Mouse (Mus musculus) brown adipose tissue, adult 24 weeks (tissue): Measurements from ENCODE around the gene Nmnat3. TPM values are rescaled to one million over a fixed set of nuclear protein-coding genes. Genes with fewer than 3 reads are reported as not detected.

ENCODE experiments used
- H3K27ac ChIP-seq: fragments of 200-500 bp; replicated peaks from 2 replicates; pipeline ENCODE4 v1.5.1; 2012; ENCODE audit warnings: low read depth, mild to moderate bottlenecking, low read length
- H3K4me1 ChIP-seq: fragments of 200-500 bp; 2 replicates; pipeline ENCODE4 v1.6.1; 2012; ENCODE audit warnings: low read length, mixed read lengths; ENCODE audit not compliant: control insufficient read depth, insufficient read depth, insufficient read length
- H3K4me3 ChIP-seq: fragments of 200-500 bp; 2 replicates; pipeline ENCODE4 v1.5.1; 2012; ENCODE audit warnings: low read depth, mild to moderate bottlenecking, low read length, moderate library complexity; ENCODE audit not compliant: insufficient read depth
- polyA plus RNA-seq: library from polyadenylated mRNA; stranded (reverse); fragments of >200 nt; gene quantifications from 2 replicates; pipeline ENCODE4 v1.2.4, GENCODE M21; 2012; ENCODE audit not compliant: missing spikeins, insufficient read depth, insufficient read length

Gene Nmnat3
- polyA plus RNA-seq, 1 experiment, result 13.2 TPM

DNA sequence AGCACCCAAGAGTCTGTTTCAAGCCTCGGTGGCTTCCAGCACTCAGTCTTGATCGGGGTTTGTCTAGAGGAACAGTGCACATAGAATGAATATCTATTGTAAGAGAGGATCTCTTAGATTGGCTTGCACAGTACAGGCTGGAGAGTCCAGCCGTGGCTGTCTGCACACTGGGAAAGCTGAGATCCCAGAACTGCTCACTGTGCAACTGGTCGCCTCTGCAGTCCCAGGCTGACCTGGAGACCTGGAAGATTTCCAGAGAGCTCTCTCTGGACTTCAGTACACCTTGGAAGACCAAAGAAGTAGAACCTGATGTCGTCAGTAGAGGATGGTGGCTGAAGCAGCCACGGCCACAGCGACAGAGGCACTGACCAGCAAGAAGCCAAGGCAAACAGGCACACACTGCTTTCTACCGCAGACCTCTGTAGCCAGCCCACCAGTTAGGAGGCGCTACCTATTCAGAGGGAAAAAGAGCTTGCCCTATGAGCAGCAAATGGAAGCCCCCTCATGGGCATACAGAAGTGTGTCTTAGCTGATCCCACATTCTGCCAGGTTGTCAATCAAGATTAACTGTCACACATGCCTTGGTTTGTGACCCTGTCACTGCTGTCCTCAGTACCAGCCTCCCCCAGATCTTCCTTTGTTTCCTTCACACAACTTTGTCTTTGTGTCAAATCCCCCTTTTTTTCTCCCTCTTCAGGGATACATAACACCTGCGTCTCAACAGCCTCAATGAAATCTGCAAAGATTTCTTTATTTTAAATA, 41.4 kb downstream of the Nmnat3 start:
- Histone ChIP-seq H3K4me3 (no peak overlapping the region), H3K27ac (no peak overlapping the region), H3K4me1 (peaks cover 5% of the 10 kb centered on the region; the same call in 1 of the 2 replicates)

DNA sequence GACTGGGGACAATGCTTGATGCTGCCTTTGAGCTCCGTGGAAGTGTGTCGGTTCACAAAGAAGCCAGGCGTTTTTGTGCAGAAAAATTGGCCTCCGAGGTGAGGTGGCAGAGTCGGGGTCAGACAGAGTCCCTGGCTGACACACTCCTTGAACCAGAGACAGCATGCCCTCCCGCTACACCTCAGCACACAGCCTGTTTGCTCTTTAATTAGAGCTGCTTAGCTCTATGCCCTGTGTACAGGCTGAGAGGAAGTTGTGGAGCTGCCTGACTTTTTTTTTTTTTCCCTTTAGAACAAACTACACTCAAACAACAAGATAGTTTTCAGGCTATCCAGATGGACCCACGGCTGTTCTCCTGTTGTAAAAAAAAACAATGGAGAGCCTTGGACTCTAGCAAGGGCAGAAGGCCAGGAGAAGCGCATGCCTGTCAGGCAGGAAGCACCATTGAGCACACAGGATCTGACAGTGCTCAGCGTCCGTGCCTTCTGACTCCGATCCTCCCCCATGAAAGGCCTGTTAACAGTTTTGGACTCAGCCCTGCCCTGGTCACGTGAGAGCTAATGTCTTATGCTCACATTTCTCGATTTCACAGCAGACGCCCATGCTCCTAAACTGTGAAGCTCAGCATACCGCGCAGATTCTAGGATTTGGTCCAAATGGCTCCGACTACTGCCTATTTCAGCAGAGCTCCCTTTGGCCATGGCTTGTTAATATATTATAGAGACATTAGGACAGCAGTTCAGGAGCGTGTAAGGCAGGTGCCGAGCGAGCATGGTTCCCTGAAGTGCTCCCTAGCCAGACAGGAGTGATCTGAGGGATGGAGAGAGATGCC, 42.3 kb downstream of the Nmnat3 start:
- no peak overlapping the region for H3K4me3 ChIP-seq
- H3K4me1 ChIP-seq, result peaks cover 5% of the 10 kb centered on the region; the same call in 1 of the 2 replicates
- H3K27ac ChIP-seq, result no peak overlapping the region

DNA sequence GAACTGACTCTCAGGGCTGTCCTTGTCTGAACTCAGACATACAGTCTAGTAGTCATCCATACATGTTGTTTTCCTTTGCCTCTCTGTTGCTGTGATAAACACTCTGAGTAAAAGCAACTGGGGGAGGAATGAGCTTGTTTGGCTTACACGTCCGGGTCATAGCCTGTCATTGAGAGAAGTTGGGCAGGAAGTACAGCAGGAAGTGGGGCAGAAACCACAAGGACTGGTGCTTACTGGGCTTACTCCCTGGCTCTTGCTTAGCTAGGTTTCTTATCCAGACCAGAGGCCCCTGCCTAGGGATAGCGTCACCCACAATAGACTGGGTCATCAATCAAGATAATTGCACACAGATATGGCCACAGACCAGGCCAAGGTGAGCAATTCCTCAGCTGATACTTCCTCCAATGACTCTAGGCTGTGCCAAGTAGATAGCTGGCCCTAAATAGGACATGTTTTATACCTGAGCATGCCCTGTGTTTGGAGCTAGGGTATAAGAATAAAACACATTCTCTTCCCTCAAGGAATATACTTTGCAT, 46.1 kb downstream of the Nmnat3 start:
- Histone ChIP-seq H3K4me1 (peaks cover 5% of the 10 kb centered on the region; the same call in 1 of the 2 replicates), H3K4me3 (no peak overlapping the region), H3K27ac (no peak overlapping the region)

DNA sequence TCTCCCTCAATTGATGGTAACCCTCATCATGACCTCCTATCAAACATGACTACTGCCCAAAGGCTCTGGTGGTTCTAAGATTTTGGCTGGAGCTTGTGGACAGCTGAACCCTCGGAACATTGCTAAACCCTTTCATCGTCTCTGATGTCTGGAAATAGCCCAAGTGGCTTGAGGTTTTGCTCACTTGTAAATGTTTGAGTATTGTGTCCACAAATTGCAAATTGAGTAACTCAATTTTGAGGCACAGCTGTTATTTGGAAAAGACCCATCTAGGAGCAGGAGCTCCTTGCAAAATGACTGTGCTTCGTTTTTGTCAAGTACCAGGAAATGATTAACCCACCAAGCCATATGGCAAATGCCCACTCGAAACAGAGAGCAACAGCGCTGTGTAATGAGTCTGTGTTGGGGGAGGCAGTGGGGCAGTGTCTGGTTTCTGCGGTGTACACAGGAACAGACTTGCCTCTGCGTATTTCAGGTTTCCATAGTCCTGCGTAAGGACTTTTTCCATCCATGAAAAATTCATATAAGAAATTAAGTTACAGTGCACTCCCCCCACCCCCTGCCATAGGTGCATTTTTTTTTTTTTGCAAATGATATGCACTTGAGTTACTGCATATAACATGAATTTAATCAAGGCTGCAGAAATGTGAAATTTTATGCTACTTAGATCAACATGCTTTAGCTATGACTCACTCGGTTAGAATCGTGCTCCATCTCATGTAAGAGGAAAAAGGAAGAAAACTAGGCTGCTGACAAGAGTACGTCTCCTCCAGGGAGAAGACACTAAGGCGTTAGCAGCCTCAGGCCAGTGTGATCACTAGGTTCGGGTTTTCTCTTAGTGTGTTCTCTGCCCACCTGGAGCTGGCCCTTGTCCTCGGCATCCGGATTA, 50.9 kb downstream of the Nmnat3 start:
- H3K4me3 ChIP-seq, result no peak overlapping the region
- no peaks in the 10 kb centered on the region for H3K4me1 ChIP-seq
- H3K27ac ChIP-seq, result no peak overlapping the region

DNA sequence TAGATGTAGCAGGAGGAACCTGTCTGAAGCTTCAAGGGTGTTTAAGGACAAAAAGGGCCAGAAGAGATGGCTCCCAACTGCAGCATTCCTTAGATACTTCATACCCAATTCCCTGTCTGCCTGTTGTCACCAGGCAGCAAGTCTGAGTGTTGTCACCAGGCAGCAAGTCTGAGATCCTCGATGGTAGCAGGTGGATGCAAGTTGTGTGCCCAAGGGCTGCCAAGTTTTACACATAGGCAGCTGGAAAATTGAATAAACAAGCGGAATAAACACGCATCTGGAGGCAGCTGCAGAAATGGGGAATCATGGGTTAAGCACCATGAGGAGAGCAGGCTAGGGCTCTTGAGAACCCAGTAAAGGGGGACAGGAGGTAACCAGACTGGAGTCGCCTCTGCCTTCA, 52.7 kb downstream of the Nmnat3 start:
- Histone ChIP-seq H3K27ac (no peak overlapping the region), H3K4me3 (no peak overlapping the region), H3K4me1 (no peaks in the 10 kb centered on the region)

DNA sequence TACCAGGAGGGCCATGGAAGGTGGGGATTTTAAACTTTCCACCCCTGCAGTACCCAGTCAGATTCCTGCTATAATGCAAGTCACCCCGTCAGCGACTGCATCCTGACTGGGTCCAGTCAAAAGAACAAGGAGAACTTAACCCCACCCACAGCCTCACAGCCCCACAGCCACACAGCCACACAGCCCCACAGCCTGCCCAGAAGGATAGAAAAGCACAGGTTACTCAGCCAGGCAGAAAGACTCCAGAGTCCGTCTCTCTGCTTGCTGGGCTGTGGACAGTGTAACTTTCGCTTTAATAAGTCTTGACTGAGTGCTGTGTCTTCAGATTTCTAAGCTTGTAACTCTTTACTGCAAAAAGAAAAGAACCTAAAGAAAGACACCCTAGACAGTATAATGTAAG, 53.2 kb downstream of the Nmnat3 start:
- Histone ChIP-seq H3K27ac (no peak overlapping the region), H3K4me1 (no peaks in the 10 kb centered on the region), H3K4me3 (no peak overlapping the region)

DNA sequence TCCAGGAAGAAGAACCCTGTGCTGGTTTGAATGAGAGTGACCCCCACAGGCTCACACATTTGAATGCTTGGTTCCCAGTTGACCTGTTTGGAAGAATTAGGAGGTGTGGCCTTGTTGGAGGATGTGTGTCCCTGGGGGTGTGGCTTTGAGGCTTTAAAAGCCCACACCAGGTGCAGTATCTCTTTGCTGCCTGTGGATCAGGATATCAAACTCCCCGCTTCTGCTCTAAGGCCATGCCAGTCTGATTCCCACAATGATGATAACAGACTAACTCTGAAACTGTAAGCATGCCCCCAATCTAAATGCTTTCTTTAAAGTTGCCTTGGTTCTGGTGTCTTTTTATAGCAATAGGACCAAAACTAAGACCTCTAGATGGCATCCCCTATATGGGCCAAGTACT, 58.6 kb downstream of the Nmnat3 start:
- no peaks in the 10 kb centered on the region for H3K4me1 ChIP-seq
- no peak overlapping the region for H3K27ac ChIP-seq
- no peak overlapping the region for H3K4me3 ChIP-seq

DNA sequence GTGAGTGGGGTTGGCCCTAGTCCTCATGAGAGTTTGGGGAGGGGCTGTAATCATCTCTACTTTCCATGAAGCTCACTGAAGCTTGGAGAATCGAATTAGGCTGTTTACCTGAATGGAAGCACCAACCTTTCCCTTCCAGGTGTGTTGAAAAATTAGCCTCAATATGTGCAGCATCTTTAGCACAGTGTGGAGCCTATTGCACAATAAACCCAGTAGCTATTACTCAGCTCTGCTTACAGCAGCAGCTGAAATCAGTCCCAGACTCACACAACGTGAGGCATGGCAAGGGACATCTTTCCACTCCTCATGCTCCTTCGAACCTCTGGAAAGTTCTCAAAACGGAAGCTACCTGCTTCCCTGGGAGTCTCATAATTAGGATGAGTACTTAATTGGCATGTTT, 59.0 kb downstream of the Nmnat3 start:
- H3K27ac ChIP-seq, result no peak overlapping the region
- no peak overlapping the region for H3K4me3 ChIP-seq
- H3K4me1 ChIP-seq, result no peaks in the 10 kb centered on the region

DNA sequence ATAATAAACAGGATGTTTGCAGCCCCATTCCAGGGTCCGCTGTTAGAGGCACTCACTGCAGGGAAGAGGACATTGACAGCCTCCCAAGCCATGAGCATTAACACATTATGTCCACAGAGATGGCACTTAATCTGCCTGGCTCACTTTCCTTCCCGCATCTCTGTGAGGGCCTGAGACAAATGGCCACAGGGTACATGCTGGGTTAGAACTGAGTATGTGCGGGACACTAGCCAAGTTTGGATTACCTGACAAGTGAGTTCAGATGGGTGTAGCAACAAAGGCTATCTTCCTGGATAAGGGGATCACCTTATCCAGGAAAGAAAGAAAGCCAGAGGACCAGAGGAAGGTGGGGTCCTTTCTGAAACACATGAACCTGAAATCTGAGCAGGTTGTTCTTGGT, 59.8 kb downstream of the Nmnat3 start:
- H3K4me1 ChIP-seq, result no peaks in the 10 kb centered on the region
- H3K4me3 ChIP-seq, result no peak overlapping the region
- H3K27ac ChIP-seq, result no peak overlapping the region

DNA sequence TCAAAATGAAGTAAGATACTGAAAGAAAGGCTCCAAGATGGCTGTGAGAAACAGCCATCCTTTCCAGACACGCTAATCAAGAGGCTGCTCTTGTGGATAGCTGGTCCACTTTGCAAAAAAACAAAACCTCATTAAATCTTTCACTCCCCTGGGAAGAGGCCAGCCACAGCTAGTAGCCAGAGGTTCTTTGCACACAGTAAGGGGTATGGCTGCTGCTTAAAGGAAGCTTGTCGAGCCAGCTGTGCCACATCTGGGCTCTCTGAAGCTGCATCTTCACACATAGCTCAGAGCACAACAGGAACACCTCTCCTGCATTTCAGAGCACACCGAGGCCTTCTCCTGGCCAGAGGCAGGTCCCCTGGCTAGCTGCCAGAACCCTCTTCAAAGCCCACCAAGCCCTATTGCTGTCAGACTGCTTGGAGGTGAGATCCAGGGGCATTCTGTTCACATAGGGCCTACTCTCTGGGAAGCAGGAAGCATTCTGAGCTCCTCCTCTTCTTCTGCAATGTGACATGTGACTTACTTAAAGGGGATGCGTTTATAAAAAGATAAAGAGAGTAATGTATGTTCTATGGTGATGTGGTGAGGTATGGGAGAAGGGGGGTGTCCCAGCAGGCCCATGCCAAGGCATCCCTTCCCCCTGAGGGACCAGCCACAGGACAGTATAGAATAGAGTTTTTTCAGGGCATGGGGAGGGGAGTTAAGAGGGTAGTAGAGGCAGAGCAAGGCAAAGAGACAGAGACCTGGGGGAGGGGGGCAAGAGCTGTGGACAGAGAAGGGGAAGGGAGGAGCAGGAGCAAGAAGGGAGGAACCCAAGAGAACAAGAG, 63.3 kb downstream of the Nmnat3 start:
- no peaks in the 10 kb centered on the region for H3K4me1 ChIP-seq
- no peak overlapping the region for H3K4me3 ChIP-seq
- no peak overlapping the region for H3K27ac ChIP-seq

DNA sequence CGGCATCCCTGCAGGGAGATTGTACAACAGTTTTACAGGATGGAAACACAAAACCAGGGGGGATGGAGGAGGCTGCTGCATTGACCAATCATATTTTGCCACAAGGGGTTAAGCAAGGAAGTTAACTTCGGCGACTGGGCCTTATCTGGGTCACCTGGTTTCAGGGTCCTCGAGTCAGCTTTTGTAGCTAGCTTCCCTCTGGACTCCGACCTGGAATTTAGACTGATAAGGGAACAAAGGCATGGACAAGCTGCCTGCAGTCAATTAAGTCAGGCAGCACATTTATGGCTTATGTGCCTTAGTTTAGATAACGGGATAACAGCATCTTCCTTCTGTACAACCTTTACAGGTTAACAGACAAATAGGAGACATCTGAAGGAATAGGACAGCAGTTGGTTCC, 65.1 kb downstream of the Nmnat3 start:
- H3K4me1 ChIP-seq, result no peaks in the 10 kb centered on the region
- no peak overlapping the region for H3K4me3 ChIP-seq
- H3K27ac ChIP-seq, result no peak overlapping the region

DNA sequence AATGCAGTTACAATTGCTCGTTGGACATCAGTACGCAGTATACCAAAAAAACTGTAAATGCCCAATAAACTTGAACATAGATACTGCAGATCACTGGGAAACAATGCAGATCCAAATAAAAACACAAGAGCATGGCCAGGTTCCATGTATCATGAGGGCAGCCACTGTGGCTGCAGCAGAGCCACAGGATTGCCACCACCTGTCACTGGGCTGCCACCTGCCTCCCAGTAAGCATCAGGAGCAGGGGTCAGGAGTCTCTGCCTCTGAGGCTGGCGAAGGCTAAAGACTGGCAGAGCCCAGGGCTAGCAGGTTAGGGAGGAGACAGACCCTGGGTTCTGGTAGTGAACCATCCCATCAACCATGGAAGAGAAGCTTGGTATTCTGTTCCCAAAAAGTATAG, 67.7 kb downstream of the Nmnat3 start:
- no peaks in the 10 kb centered on the region for H3K4me1 ChIP-seq
- H3K4me3 ChIP-seq, result no peak overlapping the region
- no peak overlapping the region for H3K27ac ChIP-seq

DNA sequence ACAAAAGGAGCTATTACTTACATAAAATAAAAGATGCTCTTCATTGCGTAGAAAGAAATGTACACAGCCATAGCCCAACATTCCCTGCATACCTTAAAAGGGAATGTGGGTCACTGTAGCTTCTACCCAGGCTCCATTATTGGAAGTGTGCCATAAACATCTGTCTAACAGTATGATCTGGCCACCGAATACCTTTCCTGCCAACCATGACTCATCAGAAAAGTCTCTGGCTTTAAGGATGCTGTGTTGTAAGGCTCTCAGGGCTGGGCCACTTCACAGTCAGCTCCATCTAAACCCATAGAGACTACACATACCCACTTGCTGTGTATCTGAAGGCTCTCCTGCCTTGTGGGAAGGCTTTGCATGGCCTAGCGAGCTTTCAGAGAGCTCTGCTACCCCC, 73.8 kb downstream of the Nmnat3 start:
- Histone ChIP-seq H3K4me1 (no peaks in the 10 kb centered on the region), H3K4me3 (no peak overlapping the region), H3K27ac (no peak overlapping the region)

DNA sequence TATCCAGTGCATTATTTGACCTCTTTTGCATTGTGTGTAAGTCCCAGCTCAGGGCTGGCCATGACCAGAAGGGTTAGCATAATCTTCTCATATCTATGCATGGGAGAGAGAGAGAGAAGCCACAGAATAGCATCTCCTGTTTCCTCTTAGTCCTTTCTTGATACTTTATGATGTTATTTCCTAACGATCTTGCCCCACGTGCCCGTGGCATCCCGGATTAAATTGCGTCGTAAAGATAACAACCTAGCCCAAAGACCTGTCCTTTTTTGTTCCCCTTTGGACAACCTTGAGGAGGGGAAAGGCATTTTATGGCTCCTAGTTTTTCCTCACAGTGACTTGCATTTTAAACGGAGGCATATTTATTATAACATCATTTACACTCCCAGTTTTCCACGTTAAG, 78.8 kb downstream of the Nmnat3 start:
- Histone ChIP-seq H3K4me1 (no peaks in the 10 kb centered on the region), H3K27ac (no peak overlapping the region), H3K4me3 (no peak overlapping the region)
